Mouse (Mus musculus) hindbrain, postnatal 0 days (tissue): ENCODE data around the gene Kat8. TPM values are rescaled to one million over a fixed set of nuclear protein-coding genes. Genes with fewer than 3 reads are reported as not detected.
A peak's percentile ranks its signal among the peaks of the same experiment; 100 is the strongest.
"Not testable (repeated sequence)": the region's sequence is repeated elsewhere in the genome, so short reads cannot be mapped to it uniquely, and the experiment has no call there.

Experiments used
- ATAC-seq: fragments of 200-750 bp; cut with Nextera tagmentation; 2 replicates; pipeline ENCODE4 v1.8.0; 2017; ENCODE audit warnings: mild to moderate bottlenecking, moderate TSS enrichment, moderate library complexity
- DNase-seq: peaks from one replicate; pipeline ENCODE4 v3.0.0-alpha.2; 2015; ENCODE audit warnings: low spot score
- H3K27ac ChIP-seq: fragments of 300-500 bp; sonication (generic); 2 replicates; pipeline ENCODE4 v1.5.1; 2014; ENCODE audit warnings: mild to moderate bottlenecking
- H3K27me3 ChIP-seq: fragments of 300-500 bp; sonication (generic); 2 replicates; pipeline ENCODE4 v1.6.1; 2014; ENCODE audit warnings: low read length, mixed read lengths; ENCODE audit not compliant: insufficient read depth
- H3K36me3 ChIP-seq: fragments of 300-500 bp; sonication (generic); 2 replicates; pipeline ENCODE4 v1.6.1; 2014; ENCODE audit warnings: low read length, mixed read lengths; ENCODE audit not compliant: insufficient read depth
- H3K4me1 ChIP-seq: fragments of 300-500 bp; sonication (generic); 2 replicates; pipeline ENCODE4 v1.6.1; 2014; ENCODE audit warnings: antibody characterized with exemption, low read length, mixed read lengths; ENCODE audit not compliant: insufficient read depth
- H3K4me2 ChIP-seq: fragments of 300-500 bp; sonication (generic); 2 replicates; pipeline ENCODE4 v1.6.1; 2014; ENCODE audit warnings: low read depth, mild to moderate bottlenecking, low read length, moderate library complexity, mixed read lengths
- H3K4me3 ChIP-seq: fragments of 300-500 bp; sonication (generic); 2 replicates; pipeline ENCODE4 v1.5.1; 2014; ENCODE audit warnings: low read length
- H3K9ac ChIP-seq: fragments of 300-500 bp; sonication (generic); replicated peaks from 2 replicates; pipeline ENCODE4 v1.6.1; 2014; ENCODE audit warnings: mild to moderate bottlenecking, low read length, moderate library complexity, mixed read lengths
- H3K9me3 ChIP-seq: fragments of 300-500 bp; sonication (generic); 2 replicates; pipeline ENCODE4 v1.6.1; 2016; ENCODE audit warnings: low read length, mixed read lengths
- CTCF ChIP-seq: IDR thresholded peaks from 2 replicates; pipeline ENCODE4 v1.5.1; 2016; ENCODE audit warnings: antibody characterized with exemption, control low read depth, low read depth
- WGBS: fragments of 180-500 bp; shearing (Covaris S2); extraction: QIAGEN DNeasy Blood & Tissue Kit; methylation state at CpG from one replicate; pipeline ENCODE4 v1.1.7; 2014; 5-methylcytosine and 5-hydroxymethylcytosine counted together
- polyA plus RNA-seq: library from polyadenylated mRNA; unstranded; fragments of >200 nt; fragmentation: Nextera tagmentation; extraction: Ambion mirVana; gene quantifications from 2 replicates; pipeline ENCODE4 v1.2.1, GENCODE M21; 2015
- total RNA-seq: library from RNA; depleted of rRNA; stranded (reverse); fragments of >200 nt; gene quantifications from 2 replicates; pipeline ENCODE4 v1.2.3, GENCODE M21; 2014

The Kat8 gene
- total and polyA plus RNA-seq, 2 experiments from 2014 or later: 30.1 to 33.5 TPM

DNA sequence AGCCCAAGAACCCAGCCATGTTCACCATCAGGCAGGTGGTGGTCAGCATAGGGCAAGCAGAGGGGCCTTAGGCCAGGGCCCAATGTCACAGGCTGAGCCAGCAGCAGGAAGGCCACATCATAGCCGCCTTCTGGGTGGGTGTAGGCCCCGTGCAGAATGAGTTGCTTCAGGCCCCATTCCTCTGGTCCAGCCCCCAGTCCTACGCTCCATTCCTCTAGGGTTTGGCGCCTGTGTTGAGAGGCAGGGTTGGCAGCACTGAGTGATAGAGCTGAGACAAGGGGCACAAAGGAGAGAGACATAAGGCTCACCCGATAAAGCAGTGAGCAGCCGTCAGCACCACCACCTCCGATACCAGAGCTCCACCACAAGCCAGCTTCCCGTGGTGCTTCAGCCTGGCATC, 25.1 kb upstream of the Kat8 start:
- no peak for TF ChIP-seq CTCF
- Histone ChIP-seq H3K9ac (no peak overlapping the region), H3K4me1 (no peaks in the 10 kb centered on the region), H3K4me2 (no peak overlapping the region), H3K27me3 (no peaks in the 10 kb centered on the region), H3K9me3 (no peaks in the 10 kb centered on the region), H3K36me3 (peaks cover 41% of the 10 kb centered on the region), H3K27ac (no peak overlapping the region), H3K4me3 (no peak overlapping the region)
- ATAC-seq (no peak), DNase-seq (no peak)
- WGBS: 87% methylated on average over 8 of the region's 8 CpGs

DNA sequence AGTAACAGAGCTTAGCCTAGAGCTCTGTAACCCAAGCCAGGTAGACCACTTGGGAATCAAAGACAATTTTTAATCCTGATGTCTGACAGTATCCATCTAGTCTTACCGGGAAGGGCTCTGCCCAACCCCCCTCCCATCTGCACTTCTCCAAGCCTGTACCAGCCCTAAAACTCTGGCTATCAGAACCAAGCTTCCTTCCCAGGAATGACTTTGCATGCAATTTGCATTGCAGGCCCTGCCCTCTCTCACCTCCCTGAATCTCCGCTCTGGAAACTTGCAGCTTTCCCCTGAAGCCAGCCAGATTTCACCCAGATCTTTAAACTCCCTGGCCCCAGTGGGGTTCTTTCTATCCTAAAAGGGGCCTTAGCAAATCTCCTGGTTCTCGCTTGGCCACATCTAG, 24.5 kb upstream of the Kat8 start:
- 79% methylated on average over 3 of the region's 3 CpGs for WGBS
- TF ChIP-seq CTCF: no peak
- H3K4me3 ChIP-seq: no peak overlapping the region

DNA sequence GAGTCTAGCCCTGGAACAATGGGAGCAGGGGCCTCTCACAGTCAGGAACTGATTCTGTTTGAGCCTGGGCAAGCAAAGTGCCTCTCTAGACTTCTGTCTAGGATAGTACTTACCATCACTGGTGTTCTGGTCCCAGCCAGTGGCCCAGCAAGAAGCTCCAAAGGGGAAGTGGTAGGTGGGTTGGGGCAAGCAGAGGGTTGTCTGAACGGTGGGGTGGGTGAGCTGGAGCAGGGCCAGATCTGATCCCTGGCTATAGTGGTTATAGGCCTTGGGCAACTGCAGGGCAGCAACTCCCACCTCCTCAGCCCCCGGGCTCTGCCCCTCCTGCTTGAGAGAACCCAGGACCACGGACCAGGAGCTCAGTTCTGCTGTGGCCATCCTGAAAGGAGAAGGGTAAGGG, 23.5 kb upstream of the Kat8 start:
- 63% methylated on average over 3 of the region's 3 CpGs for WGBS
- no peaks in the 10 kb centered on the region for H3K9me3 ChIP-seq

More for the DNA sequence above, 24.5 kb upstream of the Kat8 start:
- no peak for DNase-seq
- H3K27me3 ChIP-seq: no peaks in the 10 kb centered on the region
- H3K36me3 ChIP-seq: peaks cover 35% of the 10 kb centered on the region
- no peaks in the 10 kb centered on the region for H3K9me3 ChIP-seq
- H3K27ac ChIP-seq: no peak overlapping the region
- ATAC-seq: no peak
- no peaks in the 10 kb centered on the region for H3K4me1 ChIP-seq
- H3K4me2 ChIP-seq: no peak overlapping the region
- H3K9ac ChIP-seq: no peak overlapping the region

DNA sequence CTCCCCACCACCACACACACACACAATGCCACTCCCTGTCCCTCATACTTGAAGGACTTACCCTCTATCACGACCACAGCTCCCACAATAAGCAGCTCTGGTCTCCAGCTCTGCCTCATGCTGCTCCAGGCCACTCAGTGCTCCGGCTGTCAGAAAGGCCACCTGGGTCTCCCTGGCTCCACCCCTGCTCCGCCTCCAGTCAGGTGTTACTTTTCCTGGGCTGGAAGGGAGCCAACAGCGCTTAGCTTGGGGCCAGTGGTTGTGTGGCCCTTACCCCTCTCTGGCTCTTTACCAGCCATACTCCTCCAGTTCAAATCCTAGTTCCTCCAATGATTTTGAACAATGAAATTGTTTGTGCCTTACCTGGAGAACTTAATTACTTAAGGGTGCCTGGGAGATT, 21.5 kb upstream of the Kat8 start, which contains the start of gene Prss53:
Gene Prss53 (minus strand): TSS at position 173 of the 400 bp plus-strand sequence.
- Histone ChIP-seq H3K27ac (no peak within 1 kb of the TSS), H3K27me3 (no peaks in the 10 kb centered on the region), H3K36me3 (peaks cover 17% of the 10 kb centered on the region), H3K9ac (no peak within 1 kb of the TSS), H3K4me2 (no peak within 1 kb of the TSS), H3K9me3 (no peaks in the 10 kb centered on the region), H3K4me1 (peaks cover 10% of the 10 kb centered on the region; the same call in 1 of the 2 replicates), H3K4me3 (no peak within 1 kb of the TSS)
- no peak for DNase-seq
- no peak for ATAC-seq
- WGBS: 38% methylated on average over 4 of the region's 4 CpGs
- no peak for TF ChIP-seq CTCF

More for the DNA sequence above, 23.5 kb upstream of the Kat8 start:
- Histone ChIP-seq H3K4me2 (no peak overlapping the region), H3K4me1 (no peaks in the 10 kb centered on the region), H3K9ac (no peak overlapping the region), H3K36me3 (peaks cover 29% of the 10 kb centered on the region), H3K27me3 (no peaks in the 10 kb centered on the region), H3K27ac (no peak overlapping the region), H3K4me3 (no peak overlapping the region)
- TF ChIP-seq CTCF: no peak
- no peak for ATAC-seq
- no peak for DNase-seq

DNA sequence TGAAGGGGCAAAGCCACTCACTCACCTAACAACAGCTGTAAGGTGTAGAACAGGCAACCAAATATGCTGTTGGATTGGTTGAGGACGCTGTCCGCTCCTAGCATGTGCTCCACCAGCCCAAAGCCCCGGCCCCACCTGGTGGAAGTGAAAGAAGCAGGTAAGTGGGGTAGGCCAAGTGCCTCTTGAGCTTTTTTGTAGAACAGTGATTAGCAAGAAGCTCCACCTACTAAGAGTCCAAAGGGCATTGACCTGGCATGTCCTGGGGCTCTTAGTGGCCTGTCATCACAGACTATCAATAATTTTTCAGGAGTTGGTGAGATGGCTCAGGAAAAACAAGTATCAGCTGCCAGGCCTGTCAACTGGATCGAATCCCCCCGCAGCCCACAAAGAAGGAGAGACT, 17.8 kb upstream of the Kat8 start:
- TF ChIP-seq CTCF: no peak
- Histone ChIP-seq H3K36me3 (0 out of 2 replicates have a peak, but pooled peaks cover 6% of the 10 kb centered on the region), H3K27ac (no peak overlapping the region), H3K27me3 (no peaks in the 10 kb centered on the region), H3K9me3 (no peaks in the 10 kb centered on the region), H3K9ac (peak overlapping the region; percentile 61; the same call in 1 of the 2 replicates), H3K4me2 (peak overlapping the region; percentile 67), H3K4me1 (peaks cover 10% of the 10 kb centered on the region; the same call in 1 of the 2 replicates), H3K4me3 (peak overlapping the region; percentile 57)
- WGBS: 85% methylated on average over 5 of the region's 5 CpGs
- ATAC-seq (no peak), DNase-seq (no peak)

DNA sequence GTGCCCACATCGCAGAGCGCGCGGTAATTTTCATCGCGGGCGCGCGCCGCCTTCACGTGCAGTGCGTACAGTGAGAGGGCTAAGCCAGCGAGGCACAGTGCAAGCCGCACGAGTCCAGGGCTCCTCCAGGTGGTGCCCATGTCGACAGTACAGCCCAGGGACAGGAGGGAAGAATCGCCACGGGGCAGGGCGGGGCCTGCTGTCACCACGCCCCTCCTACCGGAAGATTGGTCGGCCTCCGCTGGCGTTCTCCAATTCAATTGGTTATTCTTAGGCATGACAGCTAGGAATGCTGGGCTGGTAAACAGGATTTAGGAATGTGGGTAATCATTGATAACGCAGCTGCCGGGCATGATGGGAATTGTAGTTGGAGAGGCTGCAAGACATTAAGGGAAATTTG, 16.9 kb upstream of the Kat8 start, which contains the start of the genes Gm21974 and Vkorc1:
Gene Gm21974 (minus strand): TSS at position 13 of the 400 bp plus-strand sequence.
Gene Vkorc1 (minus strand): TSS at position 176 of the 400 bp plus-strand sequence.
- 0 out of 2 replicates have a peak, but pooled peaks cover 3% of the 10 kb centered on the region for H3K36me3 ChIP-seq
- H3K27me3 ChIP-seq: no peaks in the 10 kb centered on the region
- peak within 1 kb of the TSS; percentile 67 for H3K4me2 ChIP-seq
- peak; percentile 97 for ATAC-seq
- peaks cover 10% of the 10 kb centered on the region; the same call in 1 of the 2 replicates for H3K4me1 ChIP-seq
- peak; percentile 65 for TF ChIP-seq CTCF
- H3K27ac ChIP-seq: peak within 1 kb of the TSS; percentile 73
- peak within 1 kb of the TSS; percentile 57 for H3K4me3 ChIP-seq
- DNase-seq: peak; percentile 97
- no peaks in the 10 kb centered on the region for H3K9me3 ChIP-seq
- WGBS: under 1% methylated on average over 26 of the region's 26 CpGs
- peak within 1 kb of the TSS; percentile 61 for H3K9ac ChIP-seq

DNA sequence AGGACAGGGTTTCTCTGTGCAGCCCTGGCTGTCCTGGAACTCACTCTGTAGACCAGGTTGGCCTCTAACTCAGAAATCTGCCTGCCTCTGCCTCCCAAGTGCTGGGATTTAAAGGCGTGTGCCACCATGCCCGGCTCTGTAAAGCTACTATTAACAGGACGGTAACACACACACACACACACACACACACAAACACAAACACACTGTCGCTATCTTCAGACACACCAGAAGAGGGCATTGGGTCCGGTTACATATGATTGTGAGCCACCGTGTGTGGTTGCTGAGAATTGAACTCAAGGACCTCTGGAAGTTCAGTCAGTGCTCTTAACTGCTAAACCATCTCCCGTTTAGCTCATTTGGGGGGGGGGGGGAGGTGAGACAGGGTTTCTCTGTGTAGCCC, 16.4 kb upstream of the Kat8 start:
- not testable (repeated sequence) for H3K4me1 ChIP-seq, H3K36me3 ChIP-seq, DNase-seq, H3K27me3 ChIP-seq, H3K9ac ChIP-seq, H3K9me3 ChIP-seq
- 0 out of 2 replicates have a peak, but pooled peaks have one; percentile 5 for ATAC-seq
- peak overlapping the region; percentile 67 for H3K4me2 ChIP-seq
- peak overlapping the region; percentile 57 for H3K4me3 ChIP-seq
- H3K27ac ChIP-seq: peak overlapping the region; percentile 54
- WGBS: 63% methylated on average over 7 of the region's 7 CpGs
